Mouse (Mus musculus) heart, embryonic 13.5 days (tissue): ENCODE data around the gene Drg1. TPM values are rescaled to one million over a fixed set of nuclear protein-coding genes. Genes with fewer than 3 reads are reported as not detected.
A peak's percentile ranks its signal among the peaks of the same experiment; 100 is the strongest.
"Not testable (repeated sequence)": the region's sequence is repeated elsewhere in the genome, so short reads cannot be mapped to it uniquely, and the experiment has no call there.

Experiments
- ATAC-seq: fragments of 200-750 bp; cut with Nextera tagmentation; 2 replicates; pipeline ENCODE4 v1.8.0; 2017; ENCODE audit warnings: moderate TSS enrichment; ENCODE audit not compliant: insufficient number of reproducible peaks, low FRiP score, low TSS enrichment; ENCODE audit errors: extremely low read depth
- H3K27ac ChIP-seq: fragments of 300-500 bp; sonication (generic); replicated peaks from 2 replicates; pipeline ENCODE4 v1.5.1; 2015; ENCODE audit warnings: moderate library complexity, mild to moderate bottlenecking, inconsistent platforms
- H3K27me3 ChIP-seq: fragments of 300-500 bp; sonication (generic); replicated peaks from 2 replicates; pipeline ENCODE4 v1.6.1; 2015; ENCODE audit warnings: mild to moderate bottlenecking, inconsistent platforms
- H3K36me3 ChIP-seq: fragments of 300-500 bp; sonication (generic); 2 replicates; pipeline ENCODE4 v1.6.1; 2015; ENCODE audit warnings: mild to moderate bottlenecking, inconsistent platforms
- H3K4me1 ChIP-seq: fragments of 300-500 bp; sonication (generic); 2 replicates; pipeline ENCODE4 v1.6.1; 2015; ENCODE audit warnings: inconsistent platforms
- H3K4me2 ChIP-seq: fragments of 300-500 bp; sonication (generic); 2 replicates; pipeline ENCODE4 v1.6.1; 2015; ENCODE audit warnings: inconsistent platforms, mild to moderate bottlenecking, moderate library complexity
- H3K4me3 ChIP-seq: fragments of 300-500 bp; sonication (generic); 2 replicates; pipeline ENCODE4 v1.5.1; 2015; ENCODE audit warnings: moderate library complexity, mild to moderate bottlenecking, inconsistent platforms
- H3K9ac ChIP-seq: fragments of 300-500 bp; sonication (generic); 2 replicates; pipeline ENCODE4 v1.6.1; 2015; ENCODE audit warnings: inconsistent platforms, mild to moderate bottlenecking, moderate library complexity
- H3K9me3 ChIP-seq: fragments of 300-500 bp; sonication (generic); 2 replicates; pipeline ENCODE4 v1.6.1; 2016; ENCODE audit warnings: inconsistent platforms
- WGBS: fragments of 180-500 bp; shearing (Covaris S2); methylation state at CpG from one replicate; pipeline ENCODE4 v1.1.7; 2015; ENCODE audit warnings: mixed read lengths; 5-methylcytosine and 5-hydroxymethylcytosine counted together
- polyA plus RNA-seq: library from polyadenylated mRNA; unstranded; fragments of >200 nt; fragmentation: Nextera tagmentation; extraction: Ambion mirVana; gene quantifications from 2 replicates; pipeline ENCODE4 v1.2.1, GENCODE M21; 2015

Gene Drg1
- polyA plus RNA-seq, 1 experiment from 2014 or later, result 159 TPM

GRCm38 (mm10) chr11:3163122-3163521 lies 103.1 kb downstream of the Drg1 start:
- 81% methylated on average over 2 of the region's 2 CpGs for WGBS
- not testable (repeated sequence) for H3K4me3 ChIP-seq, H3K4me2 ChIP-seq, H3K36me3 ChIP-seq, H3K9ac ChIP-seq, H3K27ac ChIP-seq, H3K4me1 ChIP-seq, ATAC-seq, H3K27me3 ChIP-seq
- peaks cover 26% of the 10 kb centered on the region for H3K9me3 ChIP-seq

GRCm38 (mm10) chr11:3162236-3162897 lies 103.8 kb downstream of the Drg1 start:
- peaks cover 23% of the 10 kb centered on the region for H3K9me3 ChIP-seq
- not testable (repeated sequence) for H3K4me1 ChIP-seq, H3K9ac ChIP-seq, H3K4me2 ChIP-seq, H3K36me3 ChIP-seq, H3K27ac ChIP-seq, H3K27me3 ChIP-seq, H3K4me3 ChIP-seq
- peak; percentile 15; the same call in 1 of the 2 replicates for ATAC-seq
- WGBS, result 66% methylated on average over 5 of the region's 5 CpGs

- H3K4me1 ChIP-seq, H3K27ac ChIP-seq, H3K4me3 ChIP-seq, H3K36me3 ChIP-seq, H3K9ac ChIP-seq, H3K4me2 ChIP-seq, H3K27me3 ChIP-seq: not testable (repeated sequence)
- 42% methylated on average over 1 of the region's 2 CpGs for WGBS
- H3K9me3 ChIP-seq, result peaks cover 23% of the 10 kb centered on the region
- peak; percentile 9 for ATAC-seq
Measured at GRCm38 (mm10) chr11:3161370-3161769, 104.8 kb downstream of the Drg1 start.

GRCm38 (mm10) chr11:3158800-3159199 lies 107.4 kb downstream of the Drg1 start:
- not testable (repeated sequence) for H3K9ac ChIP-seq, H3K36me3 ChIP-seq, H3K27ac ChIP-seq, H3K4me2 ChIP-seq, H3K4me1 ChIP-seq, ATAC-seq, H3K4me3 ChIP-seq, H3K27me3 ChIP-seq
- peaks cover 20% of the 10 kb centered on the region for H3K9me3 ChIP-seq
- 80% methylated on average over 4 of the region's 4 CpGs for WGBS

- ATAC-seq, H3K4me3 ChIP-seq, H3K4me1 ChIP-seq: not testable (repeated sequence)
Measured at GRCm38 (mm10) chr11:3157996-3158395, 108.2 kb downstream of the Drg1 start.

GRCm38 (mm10) chr11:3156991-3157390 lies 109.2 kb downstream of the Drg1 start:
- H3K27ac ChIP-seq, H3K36me3 ChIP-seq, H3K4me3 ChIP-seq, H3K27me3 ChIP-seq, H3K4me1 ChIP-seq, ATAC-seq, H3K4me2 ChIP-seq, H3K9ac ChIP-seq: not testable (repeated sequence)
- peaks cover 13% of the 10 kb centered on the region for H3K9me3 ChIP-seq
- 85% methylated on average over 2 of the region's 3 CpGs for WGBS

More at GRCm38 (mm10) chr11:3157996-3158395, 108.2 kb downstream of the Drg1 start:
- not testable (repeated sequence) for H3K4me2 ChIP-seq, H3K27ac ChIP-seq, H3K9ac ChIP-seq, H3K36me3 ChIP-seq, H3K27me3 ChIP-seq
- peaks cover 20% of the 10 kb centered on the region for H3K9me3 ChIP-seq
- WGBS, result 86% methylated on average over 6 of the region's 6 CpGs

- not testable (repeated sequence) for H3K27me3 ChIP-seq, H3K4me2 ChIP-seq, H3K4me3 ChIP-seq, H3K4me1 ChIP-seq, H3K9ac ChIP-seq, H3K27ac ChIP-seq
- Histone ChIP-seq H3K36me3 (peaks cover 20% of the 10 kb centered on the region), H3K9me3 (peaks cover 13% of the 10 kb centered on the region)
- WGBS, result 72% methylated on average over 1 of the region's 1 CpGs
- peak; percentile 21 for ATAC-seq
Measured at GRCm38 (mm10) chr11:3153666-3154397, 112.4 kb downstream of the Drg1 start.

- H3K4me3 ChIP-seq, H3K27ac ChIP-seq, H3K9ac ChIP-seq, H3K4me1 ChIP-seq, H3K4me2 ChIP-seq, H3K9me3 ChIP-seq, H3K27me3 ChIP-seq, ATAC-seq: not testable (repeated sequence)
- 83% methylated on average over 4 of the region's 4 CpGs for WGBS
- H3K36me3 ChIP-seq, result peaks cover 20% of the 10 kb centered on the region
Measured at GRCm38 (mm10) chr11:3151358-3151757, 114.9 kb downstream of the Drg1 start.

- H3K27me3 ChIP-seq, H3K9me3 ChIP-seq, H3K27ac ChIP-seq, H3K9ac ChIP-seq, H3K4me1 ChIP-seq, H3K4me2 ChIP-seq, H3K4me3 ChIP-seq, ATAC-seq: not testable (repeated sequence)
- 97% methylated on average over 12 of the region's 12 CpGs for WGBS
- peaks cover 20% of the 10 kb centered on the region for H3K36me3 ChIP-seq
Measured at GRCm38 (mm10) chr11:3150677-3151003, 115.6 kb downstream of the Drg1 start.

GRCm38 (mm10) chr11:3150003-3150676 lies 116.1 kb downstream of the Drg1 start:
- not testable (repeated sequence) for H3K27ac ChIP-seq

GRCm38 (mm10) chr11:3149471-3149870 lies 116.7 kb downstream of the Drg1 start:
- not testable (repeated sequence) for H3K27ac ChIP-seq, H3K4me2 ChIP-seq, H3K4me1 ChIP-seq, H3K27me3 ChIP-seq, H3K9me3 ChIP-seq, H3K4me3 ChIP-seq, ATAC-seq, H3K9ac ChIP-seq
- WGBS, result 87% methylated on average over 4 of the region's 4 CpGs
- H3K36me3 ChIP-seq, result peaks cover 20% of the 10 kb centered on the region

More at GRCm38 (mm10) chr11:3150003-3150676, 116.1 kb downstream of the Drg1 start:
- H3K36me3 ChIP-seq, result peaks cover 20% of the 10 kb centered on the region
- not testable (repeated sequence) for H3K9ac ChIP-seq, H3K4me1 ChIP-seq, H3K4me3 ChIP-seq, ATAC-seq, H3K9me3 ChIP-seq, H3K4me2 ChIP-seq, H3K27me3 ChIP-seq
- WGBS, result 92% methylated on average over 24 of the region's 24 CpGs
